Comparison of ENCODE assay signal across 8 mouse cellular contexts in genomic region chr2:32538461-32538860, GRCm38 (mm10). TPM values are rescaled to one million over a fixed set of nuclear protein-coding genes. Genes with fewer than 3 reads are reported as not detected.
A peak's percentile ranks its signal among the peaks of the same experiment; 100 is the strongest.
DNase-seq lines count a peak whose midpoint lies in the region; ATAC-seq and TF ChIP-seq lines count a peak whose summit lies in the region.

No protein-coding gene starts in this region.

- intact Hi-C loops in left cerebral cortex, postnatal 10 days (cut with DNase I), result loop anchor here (5.0 kb wide), 1 partner anchor 51 kb away; no protein-coding TSS in a partner anchor

- H3K27ac ChIP-seq in forebrain, embryonic 14.5 days (ENCODE audit: low read depth, low read length), result no peak overlapping the region
- H3K27ac ChIP-seq in limb, embryonic 14.5 days (replicated peaks; ENCODE audit: low read depth, low read length), result no peak overlapping the region

- no peak for TF ChIP-seq POLR2A in limb, embryonic 14.5 days (IDR thresholded peaks at IDR 0.05; ENCODE audit: borderline replicate concordance, extremely low read depth, insufficient read depth, insufficient read length)

- H3K4me2 ChIP-seq in forebrain, embryonic 14.5 days (ENCODE audit: low read length), result peak overlapping the region; percentile 3; the same call in 1 of the 2 replicates
- H3K4me2 ChIP-seq in limb, embryonic 14.5 days (replicated peaks; ENCODE audit: low read depth, low read length, severe bottlenecking), result peak overlapping the region; percentile 90

- no peak for ATAC-seq in forebrain, embryonic 14.5 days
- no peak for ATAC-seq in limb, embryonic 14.5 days (ENCODE audit: low FRiP score, low read depth)

- H3K9ac ChIP-seq in forebrain, embryonic 14.5 days (ENCODE audit: low read length), result no peak overlapping the region
- 0 out of 2 replicates have a peak overlapping the region, but pooled peaks have one; percentile 93 for H3K9ac ChIP-seq in limb, embryonic 14.5 days (ENCODE audit: low read depth, low read length, severe bottlenecking)

- DNase-seq in heart, adult 11 months, result peak; percentile 93
- DNase-seq in heart, adult 8-10 months (ENCODE audit: low spot score), result no peak
- DNase-seq in CD4-positive helper T cell, adult 2 months (ENCODE audit: low read depth, low spot score), result peak; percentile 62
- no peak for DNase-seq in forebrain, embryonic 14.5 days (ENCODE audit: low spot score)
- no peak for DNase-seq in limb, embryonic 14.5 days (ENCODE audit: low spot score)
- DNase-seq in adrenal gland, postnatal 4 days (ENCODE audit: low spot score in 2 of 2), result no peak
- DNase-seq in left cerebral cortex, postnatal 10 days (ENCODE audit: extremely low spot score in 1 of 2, low spot score in 2 of 2), result no peak
- DNase-seq in thymus, postnatal 4 days, result no peak

- no peaks in the 10 kb centered on the region for H3K9me3 ChIP-seq in forebrain, embryonic 14.5 days (replicated peaks; ENCODE audit: control insufficient read depth, low read length)
- H3K9me3 ChIP-seq in limb, embryonic 14.5 days (ENCODE audit: control insufficient read depth, low read length), result no peaks in the 10 kb centered on the region

- no peaks in the 10 kb centered on the region for H3K36me3 ChIP-seq in forebrain, embryonic 14.5 days (ENCODE audit: control insufficient read depth, insufficient read depth, low read length)
- no peaks in the 10 kb centered on the region for H3K36me3 ChIP-seq in limb, embryonic 14.5 days (ENCODE audit: control insufficient read depth, insufficient read depth, low read length)

- H3K4me3 ChIP-seq in forebrain, embryonic 14.5 days (ENCODE audit: low read depth, low read length), result no peak overlapping the region
- H3K4me3 ChIP-seq in limb, embryonic 14.5 days (replicated peaks; ENCODE audit: low read length), result 0 out of 2 replicates have a peak overlapping the region, but pooled peaks have one; percentile 96

- H3K27me3 ChIP-seq in forebrain, embryonic 14.5 days (replicated peaks; ENCODE audit: control insufficient read depth, insufficient read depth, low read length), result no peaks in the 10 kb centered on the region
- no peaks in the 10 kb centered on the region for H3K27me3 ChIP-seq in limb, embryonic 14.5 days (ENCODE audit: control insufficient read depth, insufficient read depth, low read length)

- peaks cover 47% of the 10 kb centered on the region for H3K4me1 ChIP-seq in forebrain, embryonic 14.5 days (ENCODE audit: control insufficient read depth, insufficient read depth, low read length)
- peaks cover 56% of the 10 kb centered on the region for H3K4me1 ChIP-seq in limb, embryonic 14.5 days (ENCODE audit: control insufficient read depth, insufficient read depth, low read length)

- 68% methylated on average over 4 of the region's 4 CpGs for WGBS in forebrain, embryonic 14.5 days
- WGBS in limb, embryonic 14.5 days, result 67% methylated on average over 4 of the region's 4 CpGs

RNA-seq across cellular contexts. Expression of gene Fam102a, which starts 3.3 kb away (rescaled TPM):
- 10 to 100 TPM in 1 of 4 experiments, 1 to 10 TPM in 3; 6.8 to 10.9 (median 8.6) TPM for total RNA-seq in heart, adult 8-10 months (2022)
- 4.4 and 5.2 TPM in 2 replicates for polyA plus RNA-seq in forebrain, embryonic 14.5 days (2014; fragmentation: Nextera tagmentation; extraction: Ambion mirVana)
- polyA plus RNA-seq in limb, embryonic 14.5 days (2012; rRNA removed), result 15.3 and 22.8 TPM in 2 replicates
- polyA plus RNA-seq in limb, embryonic 14.5 days (2014; fragmentation: Nextera tagmentation; extraction: Ambion mirVana), result 17.2 TPM in 2 replicates
- 10 to 100 TPM; 36.6 to 38.0 TPM for total RNA-seq in adrenal gland, postnatal 4 days (2021)
- 10 to 100 TPM; 28.2 to 28.9 TPM for total RNA-seq in left cerebral cortex, postnatal 10 days (2021)

RNA-seq across cellular contexts. Expression of gene Dpm2, which starts 32.2 kb away (rescaled TPM):
- total RNA-seq in heart, adult 8-10 months (2022), result 10 to 100 TPM; 16.5 to 22.2 (median 18.6) TPM
- 143 and 152 TPM in 2 replicates for polyA plus RNA-seq in forebrain, embryonic 14.5 days (2014; fragmentation: Nextera tagmentation; extraction: Ambion mirVana)
- polyA plus RNA-seq in limb, embryonic 14.5 days (2012; rRNA removed), result 146 and 178 TPM in 2 replicates
- 122 TPM in 2 replicates for polyA plus RNA-seq in limb, embryonic 14.5 days (2014; fragmentation: Nextera tagmentation; extraction: Ambion mirVana)
- total RNA-seq in adrenal gland, postnatal 4 days (2021), result 10 to 100 TPM; 61.9 to 64.5 TPM
- total RNA-seq in left cerebral cortex, postnatal 10 days (2021), result 10 to 100 TPM; 83.9 to 86.8 TPM

RNA-seq across cellular contexts. Expression of gene Pip5kl1, which starts 36.1 kb away (rescaled TPM):
- under 1 TPM in 1 of 4 experiments, not detected in 3; 0.34 TPM for total RNA-seq in heart, adult 8-10 months (2022)
- polyA plus RNA-seq in forebrain, embryonic 14.5 days (2014; fragmentation: Nextera tagmentation; extraction: Ambion mirVana), result 4.7 TPM in 2 replicates
- 1.9 and 3.1 TPM in 2 replicates for polyA plus RNA-seq in limb, embryonic 14.5 days (2012; rRNA removed)
- 0.43 and 1.3 TPM in 2 replicates for polyA plus RNA-seq in limb, embryonic 14.5 days (2014; fragmentation: Nextera tagmentation; extraction: Ambion mirVana)
- under 1 TPM; 0.31 to 0.73 TPM for total RNA-seq in adrenal gland, postnatal 4 days (2021)
- total RNA-seq in left cerebral cortex, postnatal 10 days (2021), result 10 to 100 TPM; 13.5 to 13.6 TPM

RNA-seq across cellular contexts. Expression of gene 9430097D07Rik, which starts 37.0 kb away (rescaled TPM):
- not detected for total RNA-seq in heart, adult 8-10 months (2022)
- polyA plus RNA-seq in forebrain, embryonic 14.5 days (2014; fragmentation: Nextera tagmentation; extraction: Ambion mirVana), result 0.30 and 0.61 TPM in 2 replicates
- polyA plus RNA-seq in limb, embryonic 14.5 days (2012; rRNA removed), result 0.09 TPM in 1 of 2 replicates, not detected in the other
- 0.17 TPM in 1 of 2 replicates, not detected in the other for polyA plus RNA-seq in limb, embryonic 14.5 days (2014; fragmentation: Nextera tagmentation; extraction: Ambion mirVana)
- not detected for total RNA-seq in adrenal gland, postnatal 4 days (2021)
- total RNA-seq in left cerebral cortex, postnatal 10 days (2021), result 1 to 10 TPM in 1 of 2 experiments, under 1 TPM in 1; 0.81 to 1.2 TPM

RNA-seq across cellular contexts. Expression of gene St6galnac4, which starts 48.4 kb away (rescaled TPM):
- total RNA-seq in heart, adult 8-10 months (2022), result 10 to 100 TPM; 15.6 to 23.2 (median 20.7) TPM
- 18.7 and 21.4 TPM in 2 replicates for polyA plus RNA-seq in forebrain, embryonic 14.5 days (2014; fragmentation: Nextera tagmentation; extraction: Ambion mirVana)
- 31.8 and 44.9 TPM in 2 replicates for polyA plus RNA-seq in limb, embryonic 14.5 days (2012; rRNA removed)
- polyA plus RNA-seq in limb, embryonic 14.5 days (2014; fragmentation: Nextera tagmentation; extraction: Ambion mirVana), result 33.3 and 33.9 TPM in 2 replicates
- total RNA-seq in adrenal gland, postnatal 4 days (2021), result 10 to 100 TPM; 16.4 to 19.4 TPM
- 10 to 100 TPM; 32.3 to 32.6 TPM for total RNA-seq in left cerebral cortex, postnatal 10 days (2021)

Comparison
In these comparisons a context has a peak if more than half of its experiments do, and no peak if none do; other contexts are left out.
1. DNase-seq: peak in heart, adult 11 months (single experiment) and CD4-positive helper T cell, adult 2 months (single experiment); none in heart, adult 8-10 months (single experiment), forebrain, embryonic 14.5 days (single experiment), limb, embryonic 14.5 days (single experiment), adrenal gland, postnatal 4 days (0 of 2), left cerebral cortex, postnatal 10 days (0 of 2) and thymus, postnatal 4 days (single experiment).
2. RNA of gene Pip5kl1, which starts 36.1 kb away (total RNA-seq): 13.5 to 13.6 TPM in left cerebral cortex, postnatal 10 days; 0.31 to 0.73 TPM in adrenal gland, postnatal 4 days and 0.34 TPM in heart, adult 8-10 months; every median in the first group is over 4 times any median in the second.